Mouse (Mus musculus): ENCODE measurements around the gene Shisa3. TPM values are rescaled to one million over a fixed set of nuclear protein-coding genes. Genes with fewer than 3 reads are reported as not detected.

Gene Shisa3
- polyA plus RNA-seq (2014; fragmentation: Illumina TruSeq; extraction: RNeasy Lipid Tissue Mini Kit (QIAGEN cat#74804); ENCODE audit: insufficient read depth, low read depth, low replicate concordance) = 0.51 TPM

GRCm38 (mm10) chr5:67607804-67608673 is at the start of gene Shisa3:
TSS of gene Shisa3 (plus strand) at chr5:67607882.

Other genes starting within 250 kb of the Shisa3 start
- 0.59 TPM for gene Bend4, start 179.6 kb upstream of the Shisa3 start, polyA plus RNA-seq (2014; fragmentation: Illumina TruSeq; extraction: RNeasy Lipid Tissue Mini Kit (QIAGEN cat#74804); ENCODE audit: insufficient read depth, low read depth, low replicate concordance)
- gene Atp8a1, start 239.6 kb downstream of the Shisa3 start, polyA plus RNA-seq (2014; fragmentation: Illumina TruSeq; extraction: RNeasy Lipid Tissue Mini Kit (QIAGEN cat#74804); ENCODE audit: insufficient read depth, low read depth, low replicate concordance) = 31.1 TPM

All from lung, adult 10 weeks (tissue).